ENCODE assay signal across 24 mouse cellular contexts in genomic region chr7:93019390-93019789, GRCm38 (mm10).
A peak's percentile ranks its signal among the peaks of the same experiment; 100 is the strongest.
DNase-seq lines count a peak whose midpoint lies in the region; ATAC-seq and TF ChIP-seq lines count a peak whose summit lies in the region.
"Had no signal": no experiment of that assay in that cellular context is flagged by ENCODE, and none has a peak within 500 bp of the region (broad histone marks: within the 10 kb centered on the region; RNA-seq: fewer than 3 reads in every experiment).

No protein-coding gene starts in this region.

- TF ChIP-seq EP300 in liver, embryonic 14.5 days (IDR thresholded peaks at IDR 0.05; ENCODE audit: low read depth), result no peak
- no peak for TF ChIP-seq EP300 in liver, postnatal 0 days (IDR thresholded peaks at IDR 0.05; ENCODE audit: low read depth)

- ATAC-seq in midbrain, postnatal 0 days (ENCODE audit: low FRiP score), result no peak
- ATAC-seq in liver, embryonic 11.5 days (replicated peaks; ENCODE audit: low FRiP score), result peak; percentile 75
- peak; percentile 41; the same call in 1 of the 2 replicates for ATAC-seq in liver, embryonic 14.5 days (ENCODE audit: insufficient read depth)
- peak; percentile 86 for ATAC-seq in liver, postnatal 0 days
- ATAC-seq: forebrain, embryonic 15.5 days; Patski had no signal

- peaks cover 24% of the 10 kb centered on the region for H3K4me1 ChIP-seq in midbrain, embryonic 10.5 days
- H3K4me1 ChIP-seq in midbrain, postnatal 0 days (ENCODE audit: insufficient read depth, low read length), result no peaks in the 10 kb centered on the region
- no peaks in the 10 kb centered on the region for H3K4me1 ChIP-seq in liver, embryonic 11.5 days (replicated peaks; ENCODE audit: control insufficient read depth, insufficient read depth, low read length)
- H3K4me1 ChIP-seq in liver, embryonic 14.5 days (replicated peaks; ENCODE audit: control insufficient read depth in 2 of 2, insufficient read depth in 2 of 2, low read length in 1 of 2), result no peaks in the 10 kb centered on the region
- H3K4me1 ChIP-seq in liver, postnatal 0 days (ENCODE audit: insufficient read depth), result peaks cover 3% of the 10 kb centered on the region; the same call in 1 of the 2 replicates
- H3K4me1 ChIP-seq: embryonic facial prominence, embryonic 12.5 days; embryonic facial prominence, embryonic 15.5 days; forebrain, embryonic 15.5 days; hindbrain, embryonic 15.5 days had no signal

- no peak overlapping the region for H3K4me3 ChIP-seq in midbrain, embryonic 10.5 days
- no peak overlapping the region for H3K4me3 ChIP-seq in midbrain, postnatal 0 days (ENCODE audit: low read depth, low read length)
- H3K4me3 ChIP-seq in liver, embryonic 11.5 days (ENCODE audit: low read depth, low read length), result no peak overlapping the region
- H3K4me3 ChIP-seq in liver, embryonic 14.5 days (ENCODE audit: insufficient read depth in 1 of 2, low read depth in 2 of 2, low read length in 2 of 2), result no peak overlapping the region
- no peak overlapping the region for H3K4me3 ChIP-seq in liver, postnatal 0 days (ENCODE audit: low read depth, low read length)
- H3K4me3 ChIP-seq: embryonic facial prominence, embryonic 12.5 days; embryonic facial prominence, embryonic 15.5 days; forebrain, embryonic 15.5 days; heart, adult 2 months; hindbrain, embryonic 10.5 days; hindbrain, embryonic 15.5 days had no signal

- DNase-seq in midbrain, embryonic 10.5 days (ENCODE audit: low spot score), result peak; percentile 15
- DNase-seq in midbrain, postnatal 0 days (ENCODE audit: low spot score), result no peak
- DNase-seq in liver, embryonic 11.5 days (ENCODE audit: low spot score), result no peak
- DNase-seq in liver, embryonic 14.5 days (ENCODE audit: low read depth in 3 of 3, low spot score in 3 of 3), result no peak
- no peak for DNase-seq in liver, postnatal 0 days
- DNase-seq in lung, postnatal 14 days, result no peak
- no peak for DNase-seq in urinary bladder, postnatal 14 days (ENCODE audit: low spot score)
- DNase-seq: adrenal gland, postnatal 14 days; B cell, adult 2 months; cerebellum, adult 11 months; cerebellum, adult 2 months; cerebellum, adult 9-11 months; cerebellum, postnatal 25 days; gastrocnemius, postnatal 25 days; heart, adult 2 months; heart, postnatal 36 days had no signal

- H3K27me3 ChIP-seq in midbrain, embryonic 10.5 days (ENCODE audit: low read depth, poor library complexity, severe bottlenecking), result peaks cover 43% of the 10 kb centered on the region
- H3K27me3 ChIP-seq in midbrain, postnatal 0 days (ENCODE audit: insufficient read depth, low read length), result no peaks in the 10 kb centered on the region
- H3K27me3 ChIP-seq in liver, embryonic 11.5 days (replicated peaks; ENCODE audit: control insufficient read depth, insufficient read depth, low read length), result no peaks in the 10 kb centered on the region
- H3K27me3 ChIP-seq in liver, embryonic 14.5 days (ENCODE audit: control insufficient read depth, insufficient read depth, low read length), result no peaks in the 10 kb centered on the region
- no peaks in the 10 kb centered on the region for H3K27me3 ChIP-seq in liver, postnatal 0 days (ENCODE audit: insufficient read depth, low read length)
- H3K27me3 ChIP-seq: embryonic facial prominence, embryonic 12.5 days; embryonic facial prominence, embryonic 15.5 days; forebrain, embryonic 15.5 days; hindbrain, embryonic 15.5 days; Patski had no signal

- H3K27ac ChIP-seq in midbrain, embryonic 10.5 days (replicated peaks), result no peak overlapping the region
- H3K27ac ChIP-seq in midbrain, postnatal 0 days (ENCODE audit: low read depth, low read length), result no peak overlapping the region
- no peak overlapping the region for H3K27ac ChIP-seq in liver, embryonic 11.5 days (ENCODE audit: low read depth, low read length)
- H3K27ac ChIP-seq in liver, embryonic 14.5 days, result no peak overlapping the region
- no peak overlapping the region for H3K27ac ChIP-seq in liver, postnatal 0 days (ENCODE audit: low read depth)
- H3K27ac ChIP-seq: embryonic facial prominence, embryonic 12.5 days; embryonic facial prominence, embryonic 15.5 days; forebrain, embryonic 15.5 days; heart, adult 2 months; hindbrain, embryonic 10.5 days; hindbrain, embryonic 15.5 days had no signal

- H3K9ac ChIP-seq in midbrain, postnatal 0 days (replicated peaks; ENCODE audit: low read length, poor library complexity, severe bottlenecking), result no peak overlapping the region
- H3K9ac ChIP-seq in liver, embryonic 11.5 days (ENCODE audit: low read depth, low read length), result no peak overlapping the region
- no peak overlapping the region for H3K9ac ChIP-seq in liver, embryonic 14.5 days (replicated peaks)
- H3K9ac ChIP-seq in liver, postnatal 0 days (replicated peaks), result no peak overlapping the region
- H3K9ac ChIP-seq: embryonic facial prominence, embryonic 12.5 days; embryonic facial prominence, embryonic 15.5 days; forebrain, embryonic 15.5 days; hindbrain, embryonic 15.5 days had no signal

- no peak for TF ChIP-seq CTCF in midbrain, postnatal 0 days (IDR thresholded peaks at IDR 0.05)
- no peak for TF ChIP-seq CTCF in liver, embryonic 14.5 days (IDR thresholded peaks at IDR 0.05; ENCODE audit: low read depth)
- TF ChIP-seq CTCF in liver, postnatal 0 days (IDR thresholded peaks at IDR 0.05; ENCODE audit: low read depth), result no peak

- no peak overlapping the region for H3K4me2 ChIP-seq in midbrain, postnatal 0 days (ENCODE audit: low read depth, low read length, poor library complexity, severe bottlenecking)
- no peak overlapping the region for H3K4me2 ChIP-seq in liver, embryonic 11.5 days
- H3K4me2 ChIP-seq in liver, embryonic 14.5 days (ENCODE audit: low read depth), result no peak overlapping the region
- H3K4me2 ChIP-seq in liver, postnatal 0 days (ENCODE audit: low read depth, low read length), result no peak overlapping the region
- H3K4me2 ChIP-seq: embryonic facial prominence, embryonic 12.5 days; embryonic facial prominence, embryonic 15.5 days; forebrain, embryonic 15.5 days; heart, embryonic 11.5 days; hindbrain, embryonic 15.5 days had no signal

- H3K36me3 ChIP-seq in midbrain, embryonic 10.5 days, result no peaks in the 10 kb centered on the region
- H3K36me3 ChIP-seq in midbrain, postnatal 0 days (ENCODE audit: insufficient read depth, low read length), result no peaks in the 10 kb centered on the region
- H3K36me3 ChIP-seq in liver, embryonic 11.5 days (ENCODE audit: control insufficient read depth, insufficient read depth, low read length), result no peaks in the 10 kb centered on the region
- H3K36me3 ChIP-seq in liver, embryonic 14.5 days (replicated peaks; ENCODE audit: control insufficient read depth, insufficient read depth, low read depth), result no peaks in the 10 kb centered on the region
- H3K36me3 ChIP-seq in liver, postnatal 0 days (replicated peaks; ENCODE audit: insufficient read depth, low read length), result no peaks in the 10 kb centered on the region
- H3K36me3 ChIP-seq: embryonic facial prominence, embryonic 12.5 days; embryonic facial prominence, embryonic 15.5 days; forebrain, embryonic 15.5 days; G1E; hindbrain, embryonic 10.5 days; hindbrain, embryonic 15.5 days had no signal

- no peaks in the 10 kb centered on the region for H3K9me3 ChIP-seq in midbrain, embryonic 10.5 days (replicated peaks)
- no peaks in the 10 kb centered on the region for H3K9me3 ChIP-seq in midbrain, postnatal 0 days (ENCODE audit: low read length)
- no peaks in the 10 kb centered on the region for H3K9me3 ChIP-seq in liver, embryonic 11.5 days (ENCODE audit: control insufficient read depth, low read length)
- no peaks in the 10 kb centered on the region for H3K9me3 ChIP-seq in liver, embryonic 14.5 days (ENCODE audit: control insufficient read depth, low read length)
- H3K9me3 ChIP-seq in liver, postnatal 0 days (ENCODE audit: low read length), result no peaks in the 10 kb centered on the region
- H3K9me3 ChIP-seq: embryonic facial prominence, embryonic 12.5 days; embryonic facial prominence, embryonic 15.5 days; forebrain, embryonic 15.5 days; G1E; hindbrain, embryonic 10.5 days; hindbrain, embryonic 15.5 days had no signal

- WGBS in midbrain, embryonic 10.5 days, result 74% methylated on average over 1 of the region's 1 CpGs
- 89% methylated on average over 1 of the region's 1 CpGs for WGBS in midbrain, postnatal 0 days
- 73% methylated on average over 1 of the region's 1 CpGs for WGBS in liver, embryonic 11.5 days
- 41% methylated on average over 1 of the region's 1 CpGs for WGBS in liver, embryonic 14.5 days (ENCODE audit: insufficient replicate concordance)
- 62% methylated on average over 1 of the region's 1 CpGs for WGBS in liver, postnatal 0 days (ENCODE audit: insufficient replicate concordance)
